Mouse (Mus musculus): Measurements from ENCODE around the gene Elovl6.

Gene Elovl6

GRCm38 (mm10) chr3:129611626-129612025 lies 79.5 kb downstream of the Elovl6 start:
- DNase-seq (ENCODE audit: low spot score): no peak

- DNase-seq (ENCODE audit: low spot score): no peak
These were observed 80.3 kb downstream of the Elovl6 start for GRCm38 (mm10) chr3:129612311-129613097.

- DNase-seq (ENCODE audit: low spot score): no peak
These were observed 81.6 kb downstream of the Elovl6 start for GRCm38 (mm10) chr3:129613756-129614155.

- DNase-seq (ENCODE audit: low spot score): no peak
These were observed 82.1 kb downstream of the Elovl6 start for GRCm38 (mm10) chr3:129614216-129614615.

GRCm38 (mm10) chr3:129617450-129617849 lies 85.3 kb downstream of the Elovl6 start:
- DNase-seq (ENCODE audit: low spot score): no peak

- DNase-seq (ENCODE audit: low spot score): no peak
These were observed 87.1 kb downstream of the Elovl6 start for GRCm38 (mm10) chr3:129619194-129619775.

GRCm38 (mm10) chr3:129620802-129621201 lies 88.6 kb downstream of the Elovl6 start:
- no peak for DNase-seq (ENCODE audit: low spot score)

GRCm38 (mm10) chr3:129621255-129621654 lies 89.1 kb downstream of the Elovl6 start:
- no peak for DNase-seq (ENCODE audit: low spot score)

GRCm38 (mm10) chr3:129622120-129622519 lies 90.0 kb downstream of the Elovl6 start:
- no peak for DNase-seq (ENCODE audit: low spot score)

- DNase-seq (ENCODE audit: low spot score): no peak
These were observed 90.5 kb downstream of the Elovl6 start for GRCm38 (mm10) chr3:129622705-129623104.

- DNase-seq (ENCODE audit: low spot score): no peak
These were observed 92.1 kb downstream of the Elovl6 start for GRCm38 (mm10) chr3:129624193-129624805.

- no peak for DNase-seq (ENCODE audit: low spot score)
These were observed 95.1 kb downstream of the Elovl6 start for GRCm38 (mm10) chr3:129627281-129627680.

GRCm38 (mm10) chr3:129631018-129631417 lies 98.9 kb downstream of the Elovl6 start:
- no peak for DNase-seq (ENCODE audit: low spot score)

- DNase-seq (ENCODE audit: low spot score): no peak
These were observed 99.7 kb downstream of the Elovl6 start for GRCm38 (mm10) chr3:129631857-129632256.

- no peak for DNase-seq (ENCODE audit: low spot score)
These were observed 101.4 kb downstream of the Elovl6 start for GRCm38 (mm10) chr3:129633518-129633917.

- no peak for DNase-seq (ENCODE audit: low spot score)
These were observed 102.2 kb downstream of the Elovl6 start for GRCm38 (mm10) chr3:129634260-129634901.

GRCm38 (mm10) chr3:129637446-129637845 lies 105.3 kb downstream of the Elovl6 start:
- no peak for DNase-seq (ENCODE audit: low spot score)

GRCm38 (mm10) chr3:129639701-129640100 lies 107.5 kb downstream of the Elovl6 start:
- DNase-seq (ENCODE audit: low spot score): no peak

- DNase-seq (ENCODE audit: low spot score): no peak
These were observed 108.3 kb downstream of the Elovl6 start for GRCm38 (mm10) chr3:129640211-129641000.

GRCm38 (mm10) chr3:129641621-129642020 lies 109.5 kb downstream of the Elovl6 start:
- DNase-seq (ENCODE audit: low spot score): no peak

GRCm38 (mm10) chr3:129645409-129645808 lies 113.3 kb downstream of the Elovl6 start:
- no peak for DNase-seq (ENCODE audit: low spot score)

GRCm38 (mm10) chr3:129646781-129647180 lies 114.6 kb downstream of the Elovl6 start:
- no peak for DNase-seq (ENCODE audit: low spot score)
